Mouse (Mus musculus): ENCODE data around the gene Ift172. TPM values are rescaled to one million over a fixed set of nuclear protein-coding genes. Genes with fewer than 3 reads are reported as not detected.

Gene Ift172
- polyA plus RNA-seq, 1 experiment from 2014 or later, result 24.2 TPM

DNA sequence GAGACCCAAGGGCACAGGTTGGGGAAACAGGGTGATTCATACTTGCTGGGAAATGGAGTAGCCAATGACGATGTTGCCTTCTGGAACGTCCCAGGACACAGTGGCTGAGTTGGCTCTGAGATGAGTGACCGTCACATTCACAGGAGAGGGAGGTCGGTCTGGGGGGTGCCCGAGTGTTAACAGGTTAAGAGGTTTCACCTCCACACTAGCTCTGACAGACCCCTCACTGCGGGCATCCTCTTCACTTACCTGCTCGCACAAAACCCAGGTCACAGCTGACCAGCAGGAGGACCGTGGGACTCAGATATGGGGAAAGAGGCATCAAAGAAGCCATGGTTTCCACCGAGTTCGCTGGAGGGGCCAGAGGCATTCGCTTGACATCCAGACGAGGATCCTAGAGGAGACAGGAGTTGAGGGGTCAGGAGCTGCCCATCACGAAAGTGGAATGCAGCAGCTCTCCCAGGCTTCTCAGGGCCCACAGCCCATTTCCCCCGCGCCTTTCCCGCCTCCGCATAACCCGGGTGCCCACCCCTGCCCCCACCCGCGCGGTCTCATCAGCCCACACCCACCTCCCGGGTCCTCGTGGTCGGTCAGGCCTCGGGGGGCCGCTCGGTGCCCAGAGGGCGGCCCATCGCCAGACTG lies 4.2 kb upstream of the Ift172 start:
- Histone ChIP-seq H3K27ac (ENCODE audit: low read length) (no peak overlapping the region), H3K4me2 (replicated peaks; ENCODE audit: low read depth, low read length) (peak overlapping the region; percentile 100), H3K9me3 (ENCODE audit: low read length) (no peaks in the 10 kb centered on the region), H3K27me3 (replicated peaks; ENCODE audit: insufficient read depth, low read length) (no peaks in the 10 kb centered on the region), H3K4me1 (ENCODE audit: insufficient read depth, low read depth, low read length) (peaks cover 10% of the 10 kb centered on the region; the same call in 1 of the 2 replicates), H3K9ac (replicated peaks; ENCODE audit: low read depth) (peak overlapping the region; percentile 41), H3K4me3 (ENCODE audit: low read depth, low read length) (peak overlapping the region; percentile 59), H3K36me3 (ENCODE audit: insufficient read depth, low read length) (no peaks in the 10 kb centered on the region)
- WGBS, result 8% methylated on average over 21 of the region's 29 CpGs
- no peak for DNase-seq (ENCODE audit: low spot score)
- no peak for ATAC-seq
- no peak for TF ChIP-seq CTCF (IDR thresholded peaks at IDR 0.05)
- no peak for TF ChIP-seq EP300 (IDR thresholded peaks at IDR 0.05)

DNA sequence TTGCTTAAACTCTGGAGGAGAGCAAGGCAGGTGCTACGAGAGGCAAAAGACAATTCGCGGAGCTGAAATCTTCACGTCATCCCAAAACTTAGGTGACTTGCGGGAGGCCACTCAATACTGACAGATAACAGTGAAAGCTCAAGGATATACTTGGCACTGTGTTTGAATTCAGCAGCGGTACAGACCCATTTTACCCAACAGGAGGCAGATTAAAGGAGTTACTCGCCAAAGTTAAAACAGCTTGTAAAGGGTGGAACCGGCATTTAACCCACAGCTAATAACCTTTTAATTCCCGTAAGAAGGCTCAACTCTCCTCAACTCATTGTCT lies 409 bp upstream of the Ift172 start:
- Histone ChIP-seq H3K4me1 (ENCODE audit: insufficient read depth, low read depth, low read length) (peaks cover 11% of the 10 kb centered on the region; the same call in 1 of the 2 replicates), H3K27me3 (replicated peaks; ENCODE audit: insufficient read depth, low read length) (no peaks in the 10 kb centered on the region), H3K4me3 (ENCODE audit: low read depth, low read length) (peak overlapping the region; percentile 54), H3K9me3 (ENCODE audit: low read length) (no peaks in the 10 kb centered on the region), H3K4me2 (replicated peaks; ENCODE audit: low read depth, low read length) (peak overlapping the region; percentile 70), H3K36me3 (ENCODE audit: insufficient read depth, low read length) (no peaks in the 10 kb centered on the region), H3K27ac (ENCODE audit: low read length) (peak overlapping the region; percentile 68), H3K9ac (replicated peaks; ENCODE audit: low read depth) (peak overlapping the region; percentile 27)
- no peak for ATAC-seq
- TF ChIP-seq CTCF (IDR thresholded peaks at IDR 0.05) (peak; percentile 22; the same call in 1 of the 2 replicates), EP300 (IDR thresholded peaks at IDR 0.05) (no peak)
- WGBS, result 3% methylated on average over 9 of the region's 9 CpGs
- DNase-seq (ENCODE audit: low spot score), result no peak

DNA sequence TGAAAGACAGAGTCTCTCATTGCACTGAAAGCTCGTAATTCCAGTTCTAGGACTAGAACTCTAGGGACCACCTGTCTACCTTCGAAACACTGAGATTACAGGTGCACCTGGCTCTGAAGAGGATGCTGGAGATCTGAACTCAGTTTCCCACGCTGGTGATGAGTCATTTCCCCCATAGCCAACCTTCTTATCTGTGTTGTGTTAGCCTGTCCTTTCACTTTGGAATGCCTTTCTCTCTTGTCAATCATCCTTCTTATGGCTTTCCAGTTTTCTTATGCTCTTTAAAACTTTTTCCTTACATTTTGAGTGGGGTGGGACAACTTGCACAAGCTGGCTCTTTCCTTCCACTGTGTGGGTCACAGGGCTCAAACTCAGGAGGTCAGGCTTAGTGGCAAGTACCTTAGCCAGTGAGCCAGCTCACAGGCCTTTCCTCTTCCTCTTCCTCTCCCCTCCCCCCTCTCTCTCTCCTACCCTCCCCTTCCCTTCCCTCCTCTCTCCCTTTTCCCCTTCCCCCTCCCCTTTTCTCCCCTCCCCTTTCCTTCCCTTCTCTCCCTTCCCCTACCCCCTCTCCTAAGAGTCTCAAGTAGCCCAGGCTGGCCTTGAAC lies 1.2 kb downstream of the Ift172 start:
- TF ChIP-seq CTCF (IDR thresholded peaks at IDR 0.05) (no peak), EP300 (IDR thresholded peaks at IDR 0.05) (no peak)
- no peaks in the 10 kb centered on the region for H3K9me3 ChIP-seq (ENCODE audit: low read length)
- ATAC-seq (no peak), DNase-seq (ENCODE audit: low spot score) (no peak)
- H3K27ac ChIP-seq (ENCODE audit: low read length), result no peak overlapping the region
- no peaks in the 10 kb centered on the region for H3K27me3 ChIP-seq (replicated peaks; ENCODE audit: insufficient read depth, low read length)
- no peak overlapping the region for H3K4me2 ChIP-seq (replicated peaks; ENCODE audit: low read depth, low read length)
- no peak overlapping the region for H3K4me3 ChIP-seq (ENCODE audit: low read depth, low read length)
- H3K36me3 ChIP-seq (ENCODE audit: insufficient read depth, low read length), result no peaks in the 10 kb centered on the region
- 74% methylated on average over 3 of the region's 3 CpGs for WGBS
- H3K9ac ChIP-seq (replicated peaks; ENCODE audit: low read depth), result no peak overlapping the region
- peaks cover 7% of the 10 kb centered on the region; the same call in 1 of the 2 replicates for H3K4me1 ChIP-seq (ENCODE audit: insufficient read depth, low read depth, low read length)

DNA sequence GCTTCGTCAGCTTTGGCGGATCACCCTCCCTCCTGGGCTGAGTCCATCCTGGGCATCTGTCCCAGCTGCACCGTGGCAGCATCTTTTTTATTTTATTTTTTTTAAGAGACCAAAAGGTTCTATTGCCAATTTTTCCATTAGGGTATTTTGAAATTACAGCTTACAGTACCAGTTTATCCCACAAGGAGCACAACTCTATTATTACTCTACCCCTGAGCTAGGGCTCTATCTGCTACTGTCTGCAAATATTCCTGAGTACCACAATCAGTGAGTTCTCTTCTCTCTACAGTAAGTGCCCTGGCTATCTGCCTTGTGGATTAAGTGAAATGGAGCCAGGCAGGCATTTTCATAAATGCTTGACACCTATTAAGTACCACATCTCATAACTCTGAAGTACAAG lies 2.3 kb downstream of the Ift172 start:
- Histone ChIP-seq H3K27ac (ENCODE audit: low read length) (no peak overlapping the region), H3K27me3 (replicated peaks; ENCODE audit: insufficient read depth, low read length) (no peaks in the 10 kb centered on the region), H3K4me2 (replicated peaks; ENCODE audit: low read depth, low read length) (no peak overlapping the region), H3K4me1 (ENCODE audit: insufficient read depth, low read depth, low read length) (peaks cover 7% of the 10 kb centered on the region; the same call in 1 of the 2 replicates), H3K9me3 (ENCODE audit: low read length) (no peaks in the 10 kb centered on the region), H3K36me3 (ENCODE audit: insufficient read depth, low read length) (no peaks in the 10 kb centered on the region; the same call in 1 of the 2 replicates), H3K4me3 (ENCODE audit: low read depth, low read length) (no peak overlapping the region), H3K9ac (replicated peaks; ENCODE audit: low read depth) (no peak overlapping the region)
- no peak for TF ChIP-seq EP300 (IDR thresholded peaks at IDR 0.05)
- TF ChIP-seq CTCF (IDR thresholded peaks at IDR 0.05), result no peak
- 67% methylated on average over 3 of the region's 3 CpGs for WGBS
- DNase-seq (ENCODE audit: low spot score) (no peak), ATAC-seq (no peak)

DNA sequence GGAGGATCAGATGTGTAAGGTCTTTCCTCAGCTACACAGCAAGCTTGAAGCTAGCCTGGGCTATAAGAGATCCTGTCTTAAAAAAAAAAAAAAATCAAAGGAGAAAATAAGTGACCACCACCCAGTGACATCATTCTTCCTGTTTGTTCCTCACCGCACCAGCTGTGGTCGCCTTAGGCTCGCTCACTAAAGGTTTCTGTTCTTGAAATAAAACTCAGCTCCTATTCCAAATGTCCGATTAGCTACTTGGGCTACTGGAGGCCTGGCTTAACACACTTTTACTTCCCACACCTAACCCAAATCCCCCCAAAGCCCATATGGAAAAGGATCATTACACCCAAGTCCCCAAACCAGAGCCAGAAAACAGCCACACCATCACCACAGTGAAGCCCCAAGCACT lies 2.7 kb downstream of the Ift172 start:
- 49% methylated on average over 4 of the region's 4 CpGs for WGBS
- ATAC-seq (no peak), DNase-seq (ENCODE audit: low spot score) (no peak)

DNA sequence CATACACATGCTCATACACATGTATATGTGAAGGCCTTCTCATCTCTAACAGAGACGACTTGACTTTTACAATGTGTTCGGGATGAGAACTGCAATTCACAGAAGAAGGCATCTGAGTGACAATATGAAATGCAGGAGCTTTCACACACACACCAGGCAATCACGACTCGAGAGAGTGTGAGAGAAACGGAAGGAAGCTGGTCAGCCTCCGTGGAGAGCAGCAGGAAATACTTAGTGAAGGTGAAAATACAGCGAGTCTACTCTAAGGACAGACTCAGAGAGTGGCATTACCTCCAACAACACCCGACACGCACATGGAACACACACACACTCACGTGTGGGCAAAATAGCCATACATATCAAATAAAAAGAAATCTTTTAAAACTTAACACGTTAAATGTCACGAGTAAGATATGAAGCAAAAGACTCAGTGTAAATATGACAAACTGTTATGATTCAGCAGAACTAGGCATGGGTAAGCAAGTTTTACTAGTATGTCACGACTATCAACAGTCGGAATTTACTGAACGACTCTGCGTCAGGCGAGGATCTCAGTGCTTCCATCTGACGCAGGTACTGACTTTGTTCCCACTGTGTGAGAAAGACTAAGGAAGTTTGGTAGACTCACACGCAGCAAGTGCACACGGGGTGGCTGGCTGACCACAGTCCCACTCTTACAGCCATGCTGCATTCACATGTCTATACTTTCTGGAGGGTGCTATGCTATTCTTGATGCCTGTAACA lies 11.5 kb downstream of the Ift172 start:
- TF ChIP-seq EP300 (IDR thresholded peaks at IDR 0.05) (no peak), CTCF (IDR thresholded peaks at IDR 0.05) (no peak)
- ATAC-seq (no peak), DNase-seq (ENCODE audit: low spot score) (no peak)
- Histone ChIP-seq H3K9ac (replicated peaks; ENCODE audit: low read depth) (no peak overlapping the region), H3K9me3 (ENCODE audit: low read length) (no peaks in the 10 kb centered on the region), H3K27me3 (replicated peaks; ENCODE audit: insufficient read depth, low read length) (no peaks in the 10 kb centered on the region), H3K4me2 (replicated peaks; ENCODE audit: low read depth, low read length) (no peak overlapping the region), H3K27ac (ENCODE audit: low read length) (no peak overlapping the region), H3K4me1 (ENCODE audit: insufficient read depth, low read depth, low read length) (no peaks in the 10 kb centered on the region), H3K4me3 (ENCODE audit: low read depth, low read length) (no peak overlapping the region), H3K36me3 (ENCODE audit: insufficient read depth, low read length) (peaks cover 32% of the 10 kb centered on the region)
- 80% methylated on average over 20 of the region's 20 CpGs for WGBS

More for the DNA sequence above, 2.7 kb downstream of the Ift172 start:
- Histone ChIP-seq H3K4me1 (ENCODE audit: insufficient read depth, low read depth, low read length) (peaks cover 7% of the 10 kb centered on the region; the same call in 1 of the 2 replicates), H3K27ac (ENCODE audit: low read length) (no peak overlapping the region), H3K36me3 (ENCODE audit: insufficient read depth, low read length) (no peaks in the 10 kb centered on the region; the same call in 1 of the 2 replicates), H3K9ac (replicated peaks; ENCODE audit: low read depth) (no peak overlapping the region), H3K4me2 (replicated peaks; ENCODE audit: low read depth, low read length) (no peak overlapping the region), H3K9me3 (ENCODE audit: low read length) (no peaks in the 10 kb centered on the region), H3K27me3 (replicated peaks; ENCODE audit: insufficient read depth, low read length) (no peaks in the 10 kb centered on the region), H3K4me3 (ENCODE audit: low read depth, low read length) (no peak overlapping the region)
- TF ChIP-seq EP300 (IDR thresholded peaks at IDR 0.05) (no peak), CTCF (IDR thresholded peaks at IDR 0.05) (no peak)

Data from lung, postnatal 0 days (tissue).